Mouse (Mus musculus) heart, embryonic 12.5 days (tissue): ENCODE data around the gene Comtd1. TPM values are rescaled to one million over a fixed set of nuclear protein-coding genes. Genes with fewer than 3 reads are reported as not detected.

Source experiments
- ATAC-seq: fragments of 200-750 bp; cut with Nextera tagmentation; 2 replicates; pipeline ENCODE4 v1.8.0; 2017; ENCODE audit warnings: moderate TSS enrichment, moderate library complexity; ENCODE audit not compliant: insufficient number of reproducible peaks, low FRiP score
- H3K27ac ChIP-seq: fragments of 300-500 bp; sonication (generic); 2 replicates; pipeline ENCODE4 v1.5.1; 2016; ENCODE audit warnings: mild to moderate bottlenecking, moderate library complexity; ENCODE audit not compliant: poor library complexity, severe bottlenecking
- H3K27me3 ChIP-seq: fragments of 300-500 bp; sonication (generic); replicated peaks from 2 replicates; pipeline ENCODE4 v1.6.1; 2016; ENCODE audit warnings: mild to moderate bottlenecking, moderate library complexity
- H3K36me3 ChIP-seq: fragments of 300-500 bp; sonication (generic); 2 replicates; pipeline ENCODE4 v1.6.1; 2016; ENCODE audit warnings: mild to moderate bottlenecking, moderate library complexity
- H3K4me1 ChIP-seq: fragments of 300-500 bp; sonication (generic); replicated peaks from 2 replicates; pipeline ENCODE4 v1.6.1; 2016; ENCODE audit warnings: mild to moderate bottlenecking
- H3K4me2 ChIP-seq: fragments of 300-500 bp; sonication (generic); 2 replicates; pipeline ENCODE4 v1.6.1; 2016; ENCODE audit warnings: mild to moderate bottlenecking, moderate library complexity
- H3K4me3 ChIP-seq: fragments of 300-500 bp; sonication (generic); 2 replicates; pipeline ENCODE4 v1.5.1; 2016; ENCODE audit warnings: mild to moderate bottlenecking
- H3K9ac ChIP-seq: fragments of 300-500 bp; sonication (generic); 2 replicates; pipeline ENCODE4 v1.6.1; 2016; ENCODE audit warnings: mild to moderate bottlenecking, moderate library complexity
- H3K9me3 ChIP-seq: fragments of 300-500 bp; sonication (generic); replicated peaks from 2 replicates; pipeline ENCODE4 v1.6.1; 2016; ENCODE audit warnings: mild to moderate bottlenecking, moderate library complexity
- WGBS: fragments of 180-500 bp; shearing (Covaris S2); methylation state at CpG from one replicate; pipeline ENCODE4 v1.1.7; 2016; 5-methylcytosine and 5-hydroxymethylcytosine counted together
- polyA plus RNA-seq: library from polyadenylated mRNA; unstranded; fragments of >200 nt; fragmentation: Nextera tagmentation; extraction: Ambion mirVana; gene quantifications from 2 replicates; pipeline ENCODE4 v1.2.1, GENCODE M21; 2016

Gene Comtd1
- polyA plus RNA-seq, 1 experiment from 2014 or later = 43.5 TPM

- Histone ChIP-seq H3K27me3 (no peaks in the 10 kb centered on the region), H3K36me3 (peaks cover 28% of the 10 kb centered on the region), H3K9me3 (no peaks in the 10 kb centered on the region), H3K4me2 (peak overlapping the region; percentile 96), H3K9ac (peak overlapping the region; percentile 94), H3K4me3 (peak overlapping the region; percentile 94), H3K27ac (peak overlapping the region; percentile 95), H3K4me1 (peaks cover 49% of the 10 kb centered on the region)
- under 1% methylated on average over 73 of the region's 73 CpGs for WGBS
- ATAC-seq = peak; percentile 99
Observed at GRCm38 (mm10) chr14:21830876-21831767, 17.7 kb downstream of the Comtd1 start.

- H3K4me1 ChIP-seq = peaks cover 71% of the 10 kb centered on the region
Observed at GRCm38 (mm10) chr14:21825786-21826491, 22.8 kb downstream of the Comtd1 start.

GRCm38 (mm10) chr14:21824938-21825337, 23.8 kb downstream of the Comtd1 start, which contains the start of gene Vdac2:
Gene Vdac2 (plus strand): TSS chr14:21825238.
- Histone ChIP-seq H3K27ac (peak within 1 kb of the TSS; percentile 97), H3K4me2 (peak within 1 kb of the TSS; percentile 15; the same call in 1 of the 2 replicates), H3K4me1 (peaks cover 64% of the 10 kb centered on the region), H3K9me3 (no peaks in the 10 kb centered on the region), H3K27me3 (no peaks in the 10 kb centered on the region), H3K36me3 (no peaks in the 10 kb centered on the region), H3K4me3 (no peak within 1 kb of the TSS), H3K9ac (no peak within 1 kb of the TSS)
- no peak for ATAC-seq
- 78% methylated on average over 2 of the region's 2 CpGs for WGBS

More at GRCm38 (mm10) chr14:21825786-21826491, 22.8 kb downstream of the Comtd1 start:
- no peaks in the 10 kb centered on the region for H3K36me3 ChIP-seq
- H3K27ac ChIP-seq = no peak overlapping the region
- H3K27me3 ChIP-seq = no peaks in the 10 kb centered on the region
- 86% methylated on average over 9 of the region's 9 CpGs for whole genome bisulfite sequencing
- H3K9me3 ChIP-seq = no peaks in the 10 kb centered on the region
- ATAC-seq = no peak
- no peak overlapping the region for H3K4me3 ChIP-seq
- no peak overlapping the region for H3K4me2 ChIP-seq
- no peak overlapping the region for H3K9ac ChIP-seq

- H3K9me3 ChIP-seq = no peaks in the 10 kb centered on the region
- peak; percentile 31 for ATAC-seq
- no peak overlapping the region for H3K4me3 ChIP-seq
- H3K27me3 ChIP-seq = no peaks in the 10 kb centered on the region
- peaks cover 59% of the 10 kb centered on the region for H3K4me1 ChIP-seq
- 28% methylated on average over 7 of the region's 7 CpGs for WGBS
- H3K4me2 ChIP-seq = peak overlapping the region; percentile 15; the same call in 1 of the 2 replicates
- H3K36me3 ChIP-seq = no peaks in the 10 kb centered on the region
- peak overlapping the region; percentile 97 for H3K27ac ChIP-seq
- H3K9ac ChIP-seq = no peak overlapping the region
Observed at GRCm38 (mm10) chr14:21823897-21824296, 24.9 kb downstream of the Comtd1 start.

- H3K4me2 ChIP-seq = peak overlapping the region; percentile 28
- H3K27me3 ChIP-seq = no peaks in the 10 kb centered on the region
- peaks cover 59% of the 10 kb centered on the region for H3K4me1 ChIP-seq
- peak overlapping the region; percentile 97 for H3K27ac ChIP-seq
- H3K9ac ChIP-seq = peak overlapping the region; percentile 41; the same call in 1 of the 2 replicates
- H3K4me3 ChIP-seq = no peak overlapping the region
- peak; percentile 73 for ATAC-seq
- 3% methylated on average over 7 of the region's 7 CpGs for WGBS
- no peaks in the 10 kb centered on the region for H3K36me3 ChIP-seq
- no peaks in the 10 kb centered on the region for H3K9me3 ChIP-seq
Observed at GRCm38 (mm10) chr14:21822795-21823374, 25.9 kb downstream of the Comtd1 start.

- no peak overlapping the region for H3K9ac ChIP-seq
- H3K4me3 ChIP-seq = no peak overlapping the region
- H3K27ac ChIP-seq = peak overlapping the region; percentile 97
- H3K9me3 ChIP-seq = no peaks in the 10 kb centered on the region
- no peaks in the 10 kb centered on the region for H3K27me3 ChIP-seq
- H3K4me1 ChIP-seq = peaks cover 58% of the 10 kb centered on the region
- H3K4me2 ChIP-seq = no peak overlapping the region
- no peak for ATAC-seq
- WGBS = 40% methylated on average over 7 of the region's 7 CpGs
- H3K36me3 ChIP-seq = no peaks in the 10 kb centered on the region
Observed at GRCm38 (mm10) chr14:21822307-21822706, 26.5 kb downstream of the Comtd1 start.

- Histone ChIP-seq H3K9ac (no peak overlapping the region), H3K4me2 (no peak overlapping the region), H3K36me3 (no peaks in the 10 kb centered on the region), H3K4me3 (no peak overlapping the region), H3K9me3 (no peaks in the 10 kb centered on the region), H3K27me3 (no peaks in the 10 kb centered on the region), H3K27ac (no peak overlapping the region), H3K4me1 (peaks cover 48% of the 10 kb centered on the region)
- ATAC-seq = no peak
- WGBS = 89% methylated on average over 4 of the region's 4 CpGs
Observed at GRCm38 (mm10) chr14:21820880-21821505, 27.8 kb downstream of the Comtd1 start.

GRCm38 (mm10) chr14:21817453-21817852, 31.3 kb downstream of the Comtd1 start:
- H3K9me3 ChIP-seq = no peaks in the 10 kb centered on the region
- no peak overlapping the region for H3K9ac ChIP-seq
- ATAC-seq = no peak
- H3K27me3 ChIP-seq = no peaks in the 10 kb centered on the region
- H3K4me3 ChIP-seq = no peak overlapping the region
- peaks cover 29% of the 10 kb centered on the region for H3K4me1 ChIP-seq
- no peaks in the 10 kb centered on the region for H3K36me3 ChIP-seq
- H3K4me2 ChIP-seq = no peak overlapping the region
- WGBS = 46% methylated on average over 4 of the region's 4 CpGs
- no peak overlapping the region for H3K27ac ChIP-seq

GRCm38 (mm10) chr14:21816255-21816654, 32.5 kb downstream of the Comtd1 start:
- no peaks in the 10 kb centered on the region for H3K9me3 ChIP-seq
- ATAC-seq = no peak
- no peak overlapping the region for H3K4me2 ChIP-seq
- 0 out of 2 replicates have a peak overlapping the region, but pooled peaks have one; percentile 42 for H3K27ac ChIP-seq
- no peak overlapping the region for H3K9ac ChIP-seq
- no peaks in the 10 kb centered on the region for H3K36me3 ChIP-seq
- no peaks in the 10 kb centered on the region for H3K27me3 ChIP-seq
- H3K4me1 ChIP-seq = peaks cover 29% of the 10 kb centered on the region
- whole genome bisulfite sequencing = 52% methylated on average over 3 of the region's 3 CpGs
- no peak overlapping the region for H3K4me3 ChIP-seq

GRCm38 (mm10) chr14:21814606-21815005, 34.2 kb downstream of the Comtd1 start:
- ATAC-seq = no peak
- peaks cover 25% of the 10 kb centered on the region for H3K4me1 ChIP-seq
- H3K9ac ChIP-seq = no peak overlapping the region
- H3K36me3 ChIP-seq = no peaks in the 10 kb centered on the region
- 88% methylated on average over 4 of the region's 4 CpGs for WGBS
- H3K4me2 ChIP-seq = no peak overlapping the region
- no peak overlapping the region for H3K4me3 ChIP-seq
- H3K9me3 ChIP-seq = no peaks in the 10 kb centered on the region
- H3K27ac ChIP-seq = no peak overlapping the region
- no peaks in the 10 kb centered on the region for H3K27me3 ChIP-seq
